Mouse (Mus musculus) right cerebral cortex, adult 18-20 months (tissue): ENCODE measurements around the gene Akna.

Source experiments
- DNase-seq: peaks from one replicate; pipeline ENCODE4 v3.0.0; 2022; ENCODE audit warnings: mixed read lengths

Gene Akna

GRCm38 (mm10) chr4:63377483-63377882, 25.7 kb downstream of the Akna start:
- no peak for DNase-seq

DNA sequence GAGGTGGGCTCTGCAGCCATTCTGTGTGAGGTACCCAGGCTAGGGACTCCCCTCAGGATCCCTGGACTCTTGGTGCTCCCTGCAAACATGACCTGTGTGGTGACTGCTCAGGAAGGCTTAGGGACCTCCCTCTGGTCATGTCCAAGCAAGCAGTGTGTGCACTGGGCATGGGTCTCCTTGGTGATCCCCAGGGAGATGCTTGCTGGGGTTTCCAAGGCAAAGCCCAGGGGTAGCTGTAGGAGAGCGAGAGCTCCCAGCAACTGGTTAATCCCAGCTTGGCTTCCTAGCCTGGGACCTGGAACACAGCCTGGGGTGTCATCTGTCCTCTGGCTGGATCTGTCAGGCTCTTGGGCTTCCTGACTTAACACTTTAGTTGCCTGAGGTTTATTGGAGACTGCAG, 27.8 kb downstream of the Akna start:
- DNase-seq, result no peak

- DNase-seq, result no peak
Measured at GRCm38 (mm10) chr4:63374331-63374730, 28.8 kb downstream of the Akna start.

DNA sequence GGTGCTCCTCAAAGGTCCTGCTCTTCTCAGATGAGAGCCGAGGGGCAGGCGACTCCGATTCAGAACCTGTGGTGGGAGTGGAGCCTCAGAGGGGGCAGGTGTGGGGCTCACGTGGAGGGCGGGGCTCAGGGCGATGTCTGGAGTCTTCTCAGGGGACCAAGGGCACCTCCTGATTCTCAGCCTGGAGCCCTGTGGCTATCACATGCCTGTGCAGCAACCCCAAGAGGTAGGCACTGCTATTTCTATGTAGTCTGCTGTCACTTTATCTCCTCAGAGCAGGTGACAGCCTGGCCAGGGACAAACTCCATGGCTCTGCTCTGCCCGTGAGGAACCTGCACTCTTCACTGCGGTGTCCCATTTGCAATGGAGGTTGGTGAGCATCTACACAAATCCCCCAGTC, 29.8 kb downstream of the Akna start:
- no peak for DNase-seq

DNA sequence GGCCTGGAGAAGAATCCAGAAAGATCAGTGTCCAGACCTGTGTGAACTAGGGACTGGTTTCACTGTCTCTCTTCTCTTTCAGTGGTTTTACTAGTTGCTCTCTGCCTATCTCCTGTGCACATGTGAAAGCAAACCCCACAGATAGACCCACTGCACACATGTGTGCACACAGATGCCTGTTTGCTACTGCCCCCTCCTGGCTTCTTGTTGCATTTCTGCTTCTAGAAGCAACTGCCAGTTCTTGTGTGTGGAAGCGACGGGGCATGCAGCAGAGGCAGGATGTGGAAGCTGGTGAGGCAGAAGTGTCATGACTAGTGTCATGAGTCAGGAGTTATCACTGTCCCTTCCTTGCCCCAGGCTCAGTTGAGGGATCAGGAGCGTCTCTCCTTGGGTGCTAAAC, 31.3 kb downstream of the Akna start:
- no peak for DNase-seq

DNA sequence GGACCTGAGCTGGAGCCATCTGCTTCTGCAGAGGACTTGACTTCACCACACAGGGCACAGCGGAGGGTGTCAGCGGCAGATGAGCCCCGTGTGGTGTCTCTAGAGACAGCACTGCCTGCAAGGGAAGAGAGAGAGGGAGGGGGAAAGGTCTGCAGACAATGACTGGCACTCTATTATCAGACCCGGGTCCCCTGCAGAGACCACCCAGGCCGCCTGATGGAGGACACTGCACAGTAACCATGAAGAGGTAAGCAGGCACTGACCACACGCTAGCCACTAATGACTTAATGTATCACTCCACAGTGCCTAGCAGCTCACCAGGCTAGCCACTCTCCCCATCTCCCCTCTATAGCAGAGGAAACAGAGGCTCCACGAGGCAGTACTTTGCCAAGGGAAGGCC, 32.3 kb downstream of the Akna start:
- no peak for DNase-seq

DNA sequence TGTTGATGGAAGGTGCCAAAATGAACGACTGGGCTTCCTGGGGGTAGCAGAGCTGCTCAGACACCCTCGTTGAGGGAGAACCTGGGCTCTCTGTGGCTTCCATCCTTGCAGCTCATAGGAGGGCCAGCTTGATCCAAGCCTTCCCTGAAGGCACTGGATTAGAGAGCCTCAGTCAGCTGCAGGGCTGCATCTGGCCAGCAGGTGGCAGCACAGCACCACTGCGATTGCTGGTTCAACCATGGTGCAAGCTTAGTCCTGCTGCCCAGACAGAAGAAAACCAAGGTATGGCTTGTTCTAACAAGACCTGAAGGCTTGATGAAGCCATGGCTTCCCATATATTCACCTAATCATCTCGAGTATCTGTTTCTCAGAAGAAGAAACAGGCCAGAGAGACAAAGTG, 34.6 kb downstream of the Akna start:
- DNase-seq, result peak; percentile 80

DNA sequence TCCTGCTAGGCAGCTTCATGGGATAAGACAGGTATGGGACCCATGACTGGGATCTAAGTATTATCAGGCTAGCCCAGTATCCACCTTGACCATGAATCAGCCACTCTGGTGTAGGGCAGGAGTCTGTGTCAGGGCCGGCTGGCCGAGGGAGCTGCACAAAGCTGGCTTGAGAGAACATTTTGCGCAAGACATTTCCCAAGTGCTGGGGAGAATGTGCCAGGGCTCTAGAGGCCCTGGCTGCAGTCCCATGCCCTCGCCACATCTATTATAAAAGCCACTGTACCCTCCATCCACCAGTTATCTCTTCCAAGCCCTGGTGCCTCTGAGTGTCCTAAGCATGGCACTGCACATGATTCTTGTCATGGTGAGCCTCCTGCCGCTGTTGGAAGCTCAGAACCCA, 41.0 kb downstream of the Akna start, which contains the start of gene Orm2:
Gene Orm2 (plus strand): TSS at position 300 of the 400 bp plus-strand sequence.
- DNase-seq, result no peak

GRCm38 (mm10) chr4:63359861-63360260, 43.3 kb downstream of the Akna start:
- no peak for DNase-seq

DNA sequence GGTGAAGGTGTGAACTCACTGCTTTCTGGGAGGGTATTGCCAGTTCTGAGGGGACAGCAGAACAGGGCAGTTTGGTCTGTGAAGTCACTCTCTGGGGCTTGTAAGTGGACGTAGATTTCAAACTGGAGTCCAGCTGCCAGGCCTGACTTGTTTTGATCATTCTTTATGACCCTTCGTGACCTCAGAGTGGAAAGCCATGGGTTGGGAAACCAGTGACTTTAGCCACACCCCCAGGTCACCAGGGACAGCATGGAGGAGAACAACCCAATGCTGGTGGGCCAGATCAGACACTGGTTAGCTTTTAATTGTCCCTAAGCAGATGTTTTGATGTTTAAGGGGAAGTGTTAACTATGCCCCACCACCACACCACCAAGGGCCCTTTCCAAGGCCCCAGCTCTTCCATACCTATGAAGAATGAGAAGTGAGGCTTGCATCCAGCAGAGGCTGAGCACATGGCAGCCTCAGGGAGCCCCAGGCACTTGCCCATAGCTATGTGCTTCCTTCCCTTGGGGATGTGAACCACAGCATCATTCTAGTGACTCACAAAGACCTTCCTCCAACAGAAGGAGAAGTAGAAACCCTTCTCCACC, 46.1 kb downstream of the Akna start:
- no peak for DNase-seq

- no peak for DNase-seq
Measured at GRCm38 (mm10) chr4:63355877-63356665, 47.1 kb downstream of the Akna start, which contains the start of gene Orm3. Orm3 (plus strand) TSS chr4:63356162.

GRCm38 (mm10) chr4:63348524-63348923, 54.6 kb downstream of the Akna start:
- no peak for DNase-seq

GRCm38 (mm10) chr4:63346659-63347058, 56.5 kb downstream of the Akna start:
- no peak for DNase-seq

GRCm38 (mm10) chr4:63345261-63345660, 57.9 kb downstream of the Akna start:
- no peak for DNase-seq

DNA sequence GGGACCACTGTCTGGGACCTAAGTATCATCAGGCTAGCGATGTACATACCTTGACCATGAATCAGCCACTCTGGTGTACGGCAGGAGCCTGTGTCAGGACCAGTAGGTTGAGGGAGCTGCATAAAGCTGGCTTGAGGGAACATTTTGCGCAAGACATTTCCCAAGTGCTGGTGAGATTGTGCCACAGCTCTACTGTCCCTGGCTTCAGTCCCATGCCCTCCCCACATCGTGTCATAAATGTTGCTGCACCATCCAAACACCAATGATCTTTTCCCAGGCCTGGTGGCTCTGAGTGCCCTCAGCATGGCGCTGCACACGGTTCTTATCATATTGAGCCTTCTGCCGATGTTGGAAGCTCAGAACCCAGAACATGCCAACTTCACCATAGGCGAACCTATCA, 58.9 kb downstream of the Akna start, which contains the start of gene Orm1:
Gene Orm1 (plus strand): TSS at position 266 of the 400 bp plus-strand sequence.
- DNase-seq, result no peak

- DNase-seq, result no peak
Measured at GRCm38 (mm10) chr4:63343608-63344007, 59.5 kb downstream of the Akna start.

GRCm38 (mm10) chr4:63342491-63342890, 60.7 kb downstream of the Akna start:
- no peak for DNase-seq

GRCm38 (mm10) chr4:63338414-63339076, 64.6 kb downstream of the Akna start:
- no peak for DNase-seq

DNA sequence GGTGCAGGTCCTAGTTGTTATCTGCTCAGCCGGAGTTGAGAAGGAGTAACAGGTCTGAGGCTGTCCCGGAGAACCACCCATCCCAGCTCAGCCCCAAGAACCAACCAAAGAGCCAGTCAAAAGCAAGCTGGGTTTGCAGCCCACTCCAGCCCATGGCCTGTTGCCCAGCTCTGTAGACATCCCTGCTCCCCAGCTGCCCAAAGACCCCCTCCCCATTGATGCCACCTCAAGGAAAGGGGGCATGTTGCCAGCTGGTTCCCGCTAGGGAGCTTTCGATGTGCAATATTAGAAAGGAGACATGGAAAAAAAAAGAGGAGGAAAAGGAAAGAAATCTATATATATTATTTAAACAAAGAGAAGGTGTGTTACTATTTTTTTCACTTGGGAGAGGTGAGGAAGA, 69.8 kb downstream of the Akna start:
- DNase-seq, result no peak

DNA sequence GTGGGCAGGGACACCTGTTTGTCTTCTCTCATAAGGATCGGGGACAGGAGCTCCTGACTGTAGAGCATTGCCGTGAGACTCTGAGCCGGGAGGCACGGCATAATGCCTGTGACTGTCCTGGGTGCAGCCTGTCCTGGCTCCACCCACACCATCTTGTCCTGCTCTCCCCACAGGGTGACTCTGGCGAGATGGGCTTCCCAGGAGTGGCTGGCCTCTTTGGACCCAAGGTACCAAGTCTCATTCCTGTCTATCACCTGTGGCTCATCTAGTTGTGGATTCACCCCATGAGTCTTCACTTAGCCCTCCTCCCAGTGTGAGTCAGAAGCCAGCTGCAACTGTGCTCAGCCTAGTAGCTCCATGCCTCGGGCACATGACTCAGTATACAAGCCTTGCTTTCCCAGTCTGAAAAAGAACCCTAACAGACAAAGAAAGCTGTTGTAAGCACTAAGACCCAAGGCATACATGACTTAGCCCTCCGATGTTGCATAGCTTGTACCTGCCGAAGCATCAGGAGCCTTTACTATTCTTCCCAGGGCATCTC, 79.8 kb downstream of the Akna start:
- no peak for DNase-seq

DNA sequence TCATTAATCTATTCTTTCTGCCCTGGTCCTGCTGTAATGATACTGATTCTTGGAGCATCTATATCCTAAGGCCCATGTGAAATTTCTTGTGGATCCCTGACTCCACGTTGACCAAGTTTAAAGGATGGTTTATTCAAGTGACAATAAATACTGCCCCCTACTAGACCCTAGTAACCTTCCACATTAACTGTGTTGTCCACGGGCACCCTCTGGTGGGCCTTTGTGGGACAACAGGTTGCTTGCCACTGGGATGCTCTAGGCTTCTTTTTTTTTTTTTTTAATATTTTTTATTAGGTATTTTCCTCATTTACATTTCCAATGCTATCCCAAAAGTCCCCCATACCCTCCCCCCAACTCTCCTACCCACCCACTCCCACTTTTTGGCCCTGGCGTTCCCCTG, 83.6 kb downstream of the Akna start:
- peak; percentile 29 for DNase-seq
